Mouse (Mus musculus) limb, embryonic 11.5 days (tissue): Measurements from ENCODE around the gene Apoa4. TPM values are rescaled to one million over a fixed set of nuclear protein-coding genes. Genes with fewer than 3 reads are reported as not detected.

Experiments used
- ATAC-seq: fragments of 200-750 bp; cut with Nextera tagmentation; 2 replicates; pipeline ENCODE4 v1.8.0; 2017; ENCODE audit warnings: low read depth; ENCODE audit not compliant: insufficient number of reproducible peaks, low FRiP score, low TSS enrichment
- DNase-seq: peaks from one replicate; pipeline ENCODE4 v3.0.0-alpha.2; 2015; ENCODE audit warnings: low spot score
- H3K27ac ChIP-seq: fragments of 300-500 bp; sonication (generic); replicated peaks from 2 replicates; pipeline ENCODE4 v1.5.1; 2014; ENCODE audit warnings: low read depth, mild to moderate bottlenecking, low read length
- H3K27me3 ChIP-seq: fragments of 300-500 bp; sonication (generic); 2 replicates; pipeline ENCODE4 v1.6.1; 2014; ENCODE audit warnings: mild to moderate bottlenecking, low read length, mixed read lengths; ENCODE audit not compliant: control insufficient read depth, insufficient read depth
- H3K36me3 ChIP-seq: fragments of 300-500 bp; sonication (generic); 2 replicates; pipeline ENCODE4 v1.6.1; 2014; ENCODE audit warnings: mild to moderate bottlenecking, low read length, moderate library complexity, mixed read lengths; ENCODE audit not compliant: control insufficient read depth, insufficient read depth
- H3K4me1 ChIP-seq: fragments of 300-500 bp; sonication (generic); 2 replicates; pipeline ENCODE4 v1.6.1; 2014; ENCODE audit warnings: low read length, mixed read lengths; ENCODE audit not compliant: control insufficient read depth, insufficient read depth
- H3K4me2 ChIP-seq: fragments of 300-500 bp; sonication (generic); 2 replicates; pipeline ENCODE4 v1.6.1; 2014; ENCODE audit warnings: low read depth, mild to moderate bottlenecking, moderate library complexity; ENCODE audit not compliant: severe bottlenecking
- H3K4me3 ChIP-seq: fragments of 300-500 bp; sonication (generic); 2 replicates; pipeline ENCODE4 v1.5.1; 2014; ENCODE audit warnings: low read depth, low read length
- H3K9ac ChIP-seq: fragments of 300-500 bp; sonication (generic); 2 replicates; pipeline ENCODE4 v1.6.1; 2014; ENCODE audit warnings: mild to moderate bottlenecking, low read length
- H3K9me3 ChIP-seq: fragments of 300-500 bp; sonication (generic); 2 replicates; pipeline ENCODE4 v1.6.1; 2016; ENCODE audit warnings: low read length; ENCODE audit not compliant: control insufficient read depth
- WGBS: fragments of 180-500 bp; shearing (Covaris S2); extraction: QIAGEN DNeasy Blood & Tissue Kit; methylation state at CpG from one replicate; pipeline ENCODE4 v1.1.7; 2014; 5-methylcytosine and 5-hydroxymethylcytosine counted together
- polyA plus RNA-seq: library from polyadenylated mRNA; unstranded; fragments of >200 nt; fragmentation: Nextera tagmentation; extraction: Ambion mirVana; gene quantifications from 2 replicates; pipeline ENCODE4 v1.2.1, GENCODE M21; 2014

Gene Apoa4
- polyA plus RNA-seq, result not detected in 2 replicates

DNA sequence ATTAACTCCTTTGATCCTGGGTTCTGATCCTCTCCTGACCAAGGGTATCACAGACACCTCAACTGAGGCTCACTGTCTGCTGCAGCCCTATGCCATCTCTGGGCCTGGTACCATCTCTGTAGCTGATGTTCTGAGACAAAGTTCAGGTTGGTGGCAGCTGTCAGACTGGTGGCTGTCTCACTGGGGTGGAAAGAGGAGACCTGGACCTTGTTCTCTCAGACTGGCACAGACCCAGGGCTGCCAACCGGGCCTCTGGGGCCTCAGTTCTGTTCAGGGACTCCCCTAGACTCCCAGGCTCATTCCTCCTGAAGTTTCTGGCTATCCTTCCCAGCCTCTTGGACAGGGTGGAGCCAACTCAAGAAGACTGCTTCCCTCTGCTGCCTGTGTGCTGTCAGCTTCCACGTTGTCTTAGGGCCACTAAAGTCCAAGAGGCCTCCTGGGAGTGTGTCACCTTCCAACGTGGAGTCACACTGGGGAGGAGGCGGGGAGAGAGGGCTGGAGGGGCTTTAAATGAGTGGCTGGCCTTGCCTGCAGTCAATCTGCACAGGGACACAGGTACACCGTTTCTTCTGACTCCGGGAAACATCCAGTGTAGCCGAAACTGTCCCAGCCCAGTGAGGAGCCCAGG is at the start of gene Apoa4:
Gene Apoa4, plus strand, starts transcription at position 171 of the 628 bp plus-strand sequence.
- no peaks in the 10 kb centered on the region for H3K9me3 ChIP-seq
- no peaks in the 10 kb centered on the region for H3K27me3 ChIP-seq
- H3K9ac ChIP-seq, result no peak within 1 kb of the TSS
- no peak within 1 kb of the TSS for H3K4me3 ChIP-seq
- H3K36me3 ChIP-seq, result no peaks in the 10 kb centered on the region
- no peak for DNase-seq
- no peaks in the 10 kb centered on the region for H3K4me1 ChIP-seq
- no peak within 1 kb of the TSS for H3K27ac ChIP-seq
- H3K4me2 ChIP-seq, result no peak within 1 kb of the TSS
- no peak for ATAC-seq
- WGBS, result 66% methylated on average over 7 of the region's 7 CpGs

DNA sequence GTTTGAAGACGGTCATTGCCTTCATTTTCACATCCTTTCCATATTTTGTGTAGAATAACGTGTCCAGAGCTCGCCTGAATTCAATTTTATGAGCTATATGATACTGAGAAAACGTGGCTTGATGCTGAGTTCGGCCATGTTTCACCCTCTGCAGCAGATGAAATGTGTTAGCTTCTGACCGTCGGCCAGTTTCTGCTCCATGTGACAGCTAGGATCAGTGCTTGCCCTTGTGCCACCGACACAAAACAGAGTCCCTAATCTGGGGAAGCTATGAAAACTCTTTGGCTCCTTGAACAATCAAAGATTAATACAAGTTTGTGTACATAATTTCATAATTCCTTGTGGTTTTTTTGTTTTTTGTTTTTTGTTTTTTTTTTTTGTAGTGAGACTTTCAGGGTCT is 49.3 kb upstream of the Apoa4 start:
- Histone ChIP-seq H3K9ac (no peak overlapping the region), H3K4me2 (no peak overlapping the region), H3K4me1 (no peaks in the 10 kb centered on the region), H3K4me3 (no peak overlapping the region), H3K27ac (no peak overlapping the region), H3K27me3 (no peaks in the 10 kb centered on the region), H3K36me3 (0 out of 2 replicates have a peak, but pooled peaks cover 2% of the 10 kb centered on the region), H3K9me3 (no peaks in the 10 kb centered on the region)
- ATAC-seq, result no peak
- DNase-seq, result no peak
- 66% methylated on average over 8 of the region's 8 CpGs for WGBS

DNA sequence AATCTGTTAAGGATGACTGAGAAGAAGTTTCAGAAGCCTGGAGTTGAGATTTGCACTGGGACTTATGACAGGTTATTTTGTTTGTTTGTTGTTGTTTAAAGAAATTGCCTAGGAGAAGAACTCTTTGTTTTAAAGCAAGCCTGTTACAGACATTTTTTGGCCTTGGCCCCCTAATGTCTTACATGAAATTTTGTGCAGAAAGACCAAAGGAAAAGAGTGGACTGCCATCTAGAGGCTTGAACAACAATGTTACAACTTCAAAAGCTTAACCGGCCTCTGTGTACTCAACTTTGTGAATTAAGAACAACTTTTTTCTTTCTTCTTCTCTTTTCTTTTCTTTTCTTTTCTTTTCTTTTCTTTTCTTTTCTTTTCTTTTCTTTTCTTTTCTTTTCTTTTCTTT is 48.9 kb upstream of the Apoa4 start:
- no peak overlapping the region for H3K9ac ChIP-seq
- H3K4me3 ChIP-seq, result no peak overlapping the region
- no peaks in the 10 kb centered on the region for H3K4me1 ChIP-seq
- H3K27me3 ChIP-seq, result no peaks in the 10 kb centered on the region
- no peaks in the 10 kb centered on the region for H3K9me3 ChIP-seq
- H3K36me3 ChIP-seq, result 0 out of 2 replicates have a peak, but pooled peaks cover 2% of the 10 kb centered on the region
- no peak overlapping the region for H3K27ac ChIP-seq
- WGBS, result 48% methylated on average over 1 of the region's 1 CpGs
- DNase-seq (no peak), ATAC-seq (no peak)
- no peak overlapping the region for H3K4me2 ChIP-seq

DNA sequence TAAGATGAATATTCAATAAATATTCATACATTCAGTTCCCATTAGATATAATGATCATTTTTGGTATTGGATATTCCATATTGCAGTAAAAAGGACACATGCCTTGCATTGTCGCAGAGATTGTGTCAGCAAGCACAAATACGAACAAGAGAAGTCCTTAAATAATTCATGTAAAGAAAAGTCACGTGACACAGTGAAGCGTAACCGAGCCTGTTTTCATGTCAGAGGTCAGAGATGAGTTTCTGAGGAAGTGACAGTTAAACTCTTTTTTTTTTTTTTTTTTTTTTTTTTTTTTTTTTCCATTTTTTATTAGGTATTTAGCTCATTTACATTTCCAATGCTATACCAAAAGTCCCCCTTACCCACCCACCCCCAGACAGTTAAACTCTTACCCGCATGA is 47.9 kb upstream of the Apoa4 start:
- H3K9ac ChIP-seq, result no peak overlapping the region
- H3K4me3 ChIP-seq, result no peak overlapping the region
- no peaks in the 10 kb centered on the region for H3K9me3 ChIP-seq
- no peak overlapping the region for H3K27ac ChIP-seq
- no peaks in the 10 kb centered on the region for H3K27me3 ChIP-seq
- H3K4me2 ChIP-seq, result no peak overlapping the region
- DNase-seq (no peak), ATAC-seq (no peak)
- no peaks in the 10 kb centered on the region for H3K4me1 ChIP-seq
- 0 out of 2 replicates have a peak, but pooled peaks cover 2% of the 10 kb centered on the region for H3K36me3 ChIP-seq
- 90% methylated on average over 6 of the region's 6 CpGs for WGBS

DNA sequence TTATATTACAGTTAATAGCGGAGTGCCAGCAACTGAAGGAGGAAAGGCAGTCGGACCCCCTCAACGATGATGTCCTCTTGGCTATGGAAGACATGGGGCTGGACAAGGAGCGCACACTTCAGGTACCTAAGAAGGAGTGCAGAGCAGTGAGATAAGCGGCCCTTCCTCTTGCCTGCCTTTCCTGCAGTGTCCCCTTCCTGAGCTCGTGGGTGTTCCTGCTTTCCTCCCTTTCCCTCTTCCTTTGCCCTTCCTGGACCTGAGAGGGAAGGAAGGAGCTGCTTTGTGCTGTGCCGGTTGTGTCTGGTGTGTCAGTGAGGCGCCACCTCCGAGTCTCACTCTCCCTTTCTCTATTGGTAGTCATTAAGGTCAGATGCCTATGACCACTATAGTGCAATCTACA is 45.7 kb upstream of the Apoa4 start:
- 89% methylated on average over 9 of the region's 9 CpGs for WGBS

DNA sequence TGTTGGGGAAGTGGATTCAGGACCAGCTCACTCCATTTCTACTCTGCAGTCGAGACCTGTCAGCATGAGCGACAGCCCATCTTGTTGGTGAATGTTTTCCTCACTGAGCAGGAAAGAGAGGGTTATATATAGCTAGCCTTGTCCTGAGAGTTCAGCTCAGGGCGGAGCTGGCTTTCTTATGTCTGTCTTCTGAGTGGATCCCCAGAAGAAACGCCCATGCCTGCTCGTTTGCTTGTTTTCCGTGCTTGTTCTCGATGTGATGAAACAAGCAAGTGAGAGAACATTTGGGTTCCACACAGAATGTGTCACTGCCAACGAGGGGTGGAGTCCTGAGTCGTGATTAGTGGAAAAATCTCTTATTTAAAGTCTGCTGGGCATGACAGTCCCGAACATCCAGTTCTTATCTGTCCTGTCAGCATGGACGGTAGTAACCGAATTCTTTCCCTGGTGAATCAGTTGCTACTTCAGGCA is 43.8 kb upstream of the Apoa4 start:
- no peak overlapping the region for H3K4me3 ChIP-seq
- no peaks in the 10 kb centered on the region for H3K4me1 ChIP-seq
- H3K36me3 ChIP-seq, result peaks cover 5% of the 10 kb centered on the region; the same call in 1 of the 2 replicates
- no peak overlapping the region for H3K9ac ChIP-seq
- H3K27ac ChIP-seq, result no peak overlapping the region
- H3K27me3 ChIP-seq, result no peaks in the 10 kb centered on the region
- H3K4me2 ChIP-seq, result no peak overlapping the region
- H3K9me3 ChIP-seq, result no peaks in the 10 kb centered on the region
- DNase-seq (no peak), ATAC-seq (no peak)
- 82% methylated on average over 12 of the region's 12 CpGs for WGBS

More for the DNA sequence above, 45.7 kb upstream of the Apoa4 start:
- Histone ChIP-seq H3K4me3 (no peak overlapping the region), H3K27me3 (no peaks in the 10 kb centered on the region), H3K4me1 (no peaks in the 10 kb centered on the region), H3K9ac (no peak overlapping the region), H3K4me2 (no peak overlapping the region), H3K27ac (no peak overlapping the region), H3K36me3 (0 out of 2 replicates have a peak, but pooled peaks cover 2% of the 10 kb centered on the region), H3K9me3 (no peaks in the 10 kb centered on the region)
- no peak for DNase-seq
- ATAC-seq, result no peak

DNA sequence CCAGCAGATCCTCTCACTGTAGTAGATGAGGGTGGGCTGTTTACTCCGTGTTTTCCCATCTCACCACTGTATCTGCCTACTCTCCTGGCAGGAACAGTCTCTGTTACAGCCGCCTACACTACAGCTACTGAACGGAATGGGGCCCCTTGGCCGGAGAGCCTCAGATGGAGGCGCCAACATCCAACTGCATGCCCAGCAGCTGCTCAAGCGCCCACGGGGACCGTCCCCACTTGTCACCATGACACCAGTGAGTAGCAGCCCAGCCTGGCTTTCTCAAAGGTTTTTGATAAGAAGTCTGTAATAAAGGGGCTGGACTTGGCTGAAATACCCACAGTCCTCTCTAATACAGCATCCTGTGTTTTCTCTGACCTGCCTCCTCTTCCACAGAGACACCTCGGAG is 42.0 kb upstream of the Apoa4 start:
- H3K4me2 ChIP-seq, result no peak overlapping the region
- H3K4me3 ChIP-seq, result no peak overlapping the region
- no peak overlapping the region for H3K27ac ChIP-seq
- H3K27me3 ChIP-seq, result no peaks in the 10 kb centered on the region
- H3K4me1 ChIP-seq, result no peaks in the 10 kb centered on the region
- H3K9ac ChIP-seq, result no peak overlapping the region
- H3K9me3 ChIP-seq, result no peaks in the 10 kb centered on the region
- WGBS, result 92% methylated on average over 9 of the region's 9 CpGs
- H3K36me3 ChIP-seq, result peaks cover 5% of the 10 kb centered on the region; the same call in 1 of the 2 replicates
- DNase-seq (no peak), ATAC-seq (no peak)

DNA sequence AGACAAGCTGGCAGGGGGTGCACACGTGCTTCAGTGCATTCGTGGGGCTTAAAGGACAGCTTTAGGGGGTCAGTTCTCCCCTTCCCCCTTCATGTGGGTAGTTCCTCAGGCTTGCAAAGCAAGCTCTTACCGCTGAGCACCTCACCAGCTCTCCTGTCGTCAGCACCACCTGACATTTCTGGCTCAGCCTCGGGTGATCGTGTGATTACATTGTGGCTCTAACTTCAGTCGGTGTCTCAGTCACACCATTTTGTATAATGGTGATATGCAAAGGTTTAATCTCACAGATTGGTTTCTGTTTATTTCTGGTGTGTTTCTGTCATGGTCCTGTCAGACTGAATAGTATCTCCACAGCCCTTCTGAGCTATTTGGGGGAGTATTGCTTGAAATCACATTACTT is 41.6 kb upstream of the Apoa4 start:
- H3K36me3 ChIP-seq, result peaks cover 5% of the 10 kb centered on the region; the same call in 1 of the 2 replicates
- H3K27me3 ChIP-seq, result no peaks in the 10 kb centered on the region
- H3K4me3 ChIP-seq, result no peak overlapping the region
- DNase-seq (no peak), ATAC-seq (no peak)
- H3K27ac ChIP-seq, result no peak overlapping the region
- WGBS, result 87% methylated on average over 7 of the region's 7 CpGs
- H3K4me1 ChIP-seq, result no peaks in the 10 kb centered on the region
- no peaks in the 10 kb centered on the region for H3K9me3 ChIP-seq
- no peak overlapping the region for H3K9ac ChIP-seq
- H3K4me2 ChIP-seq, result no peak overlapping the region

DNA sequence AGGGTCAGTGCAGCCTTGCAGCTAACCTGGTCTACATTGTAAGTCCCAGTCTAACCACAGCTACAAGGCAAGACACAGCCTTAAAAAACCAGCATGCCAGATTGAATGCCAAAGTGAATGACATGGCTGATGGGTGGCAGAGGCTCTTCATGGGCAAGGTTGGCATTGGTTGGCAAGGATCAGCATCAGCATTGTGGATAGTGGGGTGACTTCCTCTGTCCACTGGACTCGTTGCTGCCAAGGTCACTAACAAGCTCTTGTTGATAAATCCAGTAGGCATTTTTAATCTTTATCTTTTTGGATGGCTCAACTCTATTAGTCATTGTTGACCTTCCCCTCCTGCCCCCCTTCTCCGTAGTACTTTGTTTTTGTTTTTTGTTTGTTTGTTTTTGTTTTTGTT is 40.9 kb upstream of the Apoa4 start:
- no peaks in the 10 kb centered on the region for H3K9me3 ChIP-seq
- no peak overlapping the region for H3K27ac ChIP-seq
- no peak overlapping the region for H3K4me2 ChIP-seq
- no peaks in the 10 kb centered on the region for H3K27me3 ChIP-seq
- ATAC-seq, result no peak
- DNase-seq, result no peak
- H3K9ac ChIP-seq, result no peak overlapping the region
- H3K4me3 ChIP-seq, result no peak overlapping the region
- WGBS, result 85% methylated on average over 2 of the region's 2 CpGs
- peaks cover 5% of the 10 kb centered on the region; the same call in 1 of the 2 replicates for H3K36me3 ChIP-seq
- H3K4me1 ChIP-seq, result no peaks in the 10 kb centered on the region
